Mouse (Mus musculus) heart, adult 2 months (tissue): ENCODE measurements at regions not wholly inside any gene's neighbourhood (a gene's known extent, or its start where the extent isn't known, plus 50 kb on each side); places are given as distances from the start of the nearest gene placed in this dataset.

Experiments used
- DNase-seq, 2 experiments: peaks; one replicate each; pipeline ENCODE4 v3.0.0; 2021
- H3K27ac ChIP-seq: fragments of 200-600 bp; 2 replicates; pipeline ENCODE4 v1.8.1; 2022
- H3K27me3 ChIP-seq: fragments of 200-500 bp; 2 replicates; pipeline ENCODE4 v1.6.1; 2012; ENCODE audit warnings: mild to moderate bottlenecking, low read length, inconsistent platforms, mixed read lengths; ENCODE audit not compliant: control insufficient read depth, insufficient read depth
- H3K36me3 ChIP-seq: fragments of 200-500 bp; 2 replicates; pipeline ENCODE4 v1.6.1; 2012; ENCODE audit warnings: low read length, inconsistent platforms; ENCODE audit not compliant: control insufficient read depth, insufficient read depth
- H3K4me1 ChIP-seq: fragments of 200-500 bp; 2 replicates; pipeline ENCODE4 v1.6.1; 2011; ENCODE audit warnings: low read length; ENCODE audit not compliant: control insufficient read depth, insufficient read depth
- H3K4me3 ChIP-seq: fragments of 200-600 bp; 2 replicates; pipeline ENCODE4 v1.8.1; 2022
- H3K79me2 ChIP-seq: fragments of 200-500 bp; replicated peaks from 2 replicates; pipeline ENCODE4 v1.6.1; 2012; ENCODE audit warnings: mild to moderate bottlenecking, inconsistent platforms, low read length, moderate library complexity, mixed read lengths; ENCODE audit not compliant: control insufficient read depth, insufficient read depth
- H3K9ac ChIP-seq: fragments of 200-500 bp; 2 replicates; pipeline ENCODE4 v1.6.1; 2012; ENCODE audit warnings: low read depth, mild to moderate bottlenecking, control low read depth, inconsistent platforms, low read length, mixed read lengths
- CTCF ChIP-seq: fragments of 200-600 bp; IDR thresholded peaks from 2 replicates; pipeline ENCODE4 v1.8.1; 2022; ENCODE audit warnings: antibody characterized with exemption, mild to moderate bottlenecking, moderate library complexity
- EP300 ChIP-seq: fragments of 200-500 bp; IDR thresholded peaks from 2 replicates; pipeline ENCODE4 v1.6.1; 2011; ENCODE audit warnings: low read depth, low read length, control low read depth; ENCODE audit not compliant: insufficient read depth
- POLR2A ChIP-seq: fragments of 200-500 bp; IDR thresholded peaks from 2 replicates; pipeline ENCODE4 v1.6.1; 2011; ENCODE audit warnings: mild to moderate bottlenecking, low read depth, low read length, control low read depth; ENCODE audit not compliant: insufficient read depth
- WGBS: fragments of 180-500 bp; shearing (Covaris S2); methylation state at CpG from one replicate; pipeline ENCODE4 v1.1.7; 2018; 5-methylcytosine and 5-hydroxymethylcytosine counted together
- intact Hi-C: fragments of 180-260 bp; cut with DNase I; formaldehyde crosslinking; loops from one replicate; pipeline ENCODE4 v1.15.1; 2025

- Histone ChIP-seq H3K4me3 (no peak overlapping the region), H3K27me3 (no peaks in the 10 kb centered on the region), H3K4me1 (no peaks in the 10 kb centered on the region), H3K79me2 (no peaks in the 10 kb centered on the region), H3K27ac (no peak overlapping the region), H3K36me3 (no peaks in the 10 kb centered on the region), H3K9ac (no peak overlapping the region)
- TF ChIP-seq CTCF (no peak), POLR2A (no peak), EP300 (no peak)
- WGBS, result 80% methylated on average over 11 of the region's 11 CpGs
- DNase-seq, result no peak
- intact Hi-C loops, result no loop called here
Measured at GRCm38 (mm10) chr4:131215682-131216081, 271.5 kb downstream of the Matn1 start.

GRCm38 (mm10) chr4:131216361-131216760 lies 272.2 kb downstream of the Matn1 start:
- DNase-seq, result no peak
- no peaks in the 10 kb centered on the region for H3K79me2 ChIP-seq
- H3K36me3 ChIP-seq, result no peaks in the 10 kb centered on the region
- H3K27ac ChIP-seq, result no peak overlapping the region
- no peak overlapping the region for H3K9ac ChIP-seq
- H3K4me3 ChIP-seq, result no peak overlapping the region
- TF ChIP-seq EP300, result no peak
- no peak for TF ChIP-seq CTCF
- no peak for TF ChIP-seq POLR2A
- no peaks in the 10 kb centered on the region for H3K4me1 ChIP-seq
- WGBS, result 87% methylated on average over 3 of the region's 3 CpGs
- intact Hi-C loops, result no loop called here
- H3K27me3 ChIP-seq, result no peaks in the 10 kb centered on the region

- intact Hi-C loops, result no loop called here
- Histone ChIP-seq H3K4me3 (no peak overlapping the region), H3K36me3 (no peaks in the 10 kb centered on the region), H3K4me1 (no peaks in the 10 kb centered on the region), H3K9ac (no peak overlapping the region), H3K27ac (no peak overlapping the region), H3K79me2 (no peaks in the 10 kb centered on the region), H3K27me3 (no peaks in the 10 kb centered on the region)
- TF ChIP-seq EP300 (no peak), POLR2A (no peak), CTCF (no peak)
- DNase-seq, result no peak
- 82% methylated on average over 4 of the region's 4 CpGs for WGBS
Measured at GRCm38 (mm10) chr4:131217083-131217482, 272.9 kb downstream of the Matn1 start.

GRCm38 (mm10) chr4:131217571-131218155 lies 273.5 kb downstream of the Matn1 start:
- H3K4me3 ChIP-seq, result no peak overlapping the region
- no peaks in the 10 kb centered on the region for H3K27me3 ChIP-seq
- TF ChIP-seq POLR2A (no peak), EP300 (no peak), CTCF (no peak)
- DNase-seq, result no peak
- H3K4me1 ChIP-seq, result no peaks in the 10 kb centered on the region
- intact Hi-C loops, result no loop called here
- no peaks in the 10 kb centered on the region for H3K36me3 ChIP-seq
- no peak overlapping the region for H3K9ac ChIP-seq
- 27% methylated on average over 7 of the region's 7 CpGs for WGBS
- no peak overlapping the region for H3K27ac ChIP-seq
- H3K79me2 ChIP-seq, result no peaks in the 10 kb centered on the region

- no peaks in the 10 kb centered on the region for H3K36me3 ChIP-seq
- no peak overlapping the region for H3K4me3 ChIP-seq
- TF ChIP-seq EP300, result no peak
- TF ChIP-seq POLR2A, result no peak
- TF ChIP-seq CTCF, result no peak
- H3K4me1 ChIP-seq, result no peaks in the 10 kb centered on the region
- H3K27me3 ChIP-seq, result no peaks in the 10 kb centered on the region
- 83% methylated on average over 10 of the region's 10 CpGs for WGBS
- H3K27ac ChIP-seq, result no peak overlapping the region
- H3K9ac ChIP-seq, result no peak overlapping the region
- no peak for DNase-seq
- H3K79me2 ChIP-seq, result no peaks in the 10 kb centered on the region
- intact Hi-C loops, result no loop called here
Measured at GRCm38 (mm10) chr4:131220966-131221365, 276.8 kb downstream of the Matn1 start.

- intact Hi-C loops, result no loop called here
- TF ChIP-seq CTCF (no peak), EP300 (no peak), POLR2A (no peak)
- Histone ChIP-seq H3K36me3 (no peaks in the 10 kb centered on the region), H3K79me2 (no peaks in the 10 kb centered on the region), H3K9ac (no peak overlapping the region), H3K27ac (no peak overlapping the region), H3K27me3 (no peaks in the 10 kb centered on the region), H3K4me3 (no peak overlapping the region), H3K4me1 (no peaks in the 10 kb centered on the region)
- DNase-seq, result peak in 1 of 2 experiments; percentile 17
- WGBS, result 83% methylated on average over 5 of the region's 5 CpGs
Measured at GRCm38 (mm10) chr4:131230361-131230760, 286.2 kb downstream of the Matn1 start.
